Mouse (Mus musculus) liver, embryonic 11.5 days (tissue): ENCODE data around the gene Rpl7a. TPM values are rescaled to one million over a fixed set of nuclear protein-coding genes. Genes with fewer than 3 reads are reported as not detected.

Experiments used
- ATAC-seq: fragments of 200-750 bp; cut with Nextera tagmentation; replicated peaks from 2 replicates; pipeline ENCODE4 v1.8.0; 2017; ENCODE audit warnings: moderate number of reproducible peaks, mild to moderate bottlenecking, moderate TSS enrichment, moderate library complexity; ENCODE audit not compliant: low FRiP score
- DNase-seq: peaks from one replicate; pipeline ENCODE4 v3.0.0-alpha.2; 2017; ENCODE audit warnings: low spot score
- H3K27ac ChIP-seq: fragments of 300-500 bp; sonication (generic); 2 replicates; pipeline ENCODE4 v1.5.1; 2014; ENCODE audit warnings: mild to moderate bottlenecking, low read depth, low read length, control low read depth
- H3K27me3 ChIP-seq: fragments of 300-500 bp; sonication (generic); replicated peaks from 2 replicates; pipeline ENCODE4 v1.6.1; 2014; ENCODE audit warnings: low read length, mixed read lengths; ENCODE audit not compliant: control insufficient read depth, insufficient read depth
- H3K36me3 ChIP-seq: fragments of 300-500 bp; sonication (generic); 2 replicates; pipeline ENCODE4 v1.6.1; 2014; ENCODE audit warnings: mild to moderate bottlenecking, low read length, moderate library complexity, mixed read lengths; ENCODE audit not compliant: control insufficient read depth, insufficient read depth
- H3K4me1 ChIP-seq: fragments of 300-500 bp; sonication (generic); replicated peaks from 2 replicates; pipeline ENCODE4 v1.6.1; 2014; ENCODE audit warnings: low read length, mixed read lengths; ENCODE audit not compliant: control insufficient read depth, insufficient read depth
- H3K4me2 ChIP-seq: fragments of 300-500 bp; sonication (generic); 2 replicates; pipeline ENCODE4 v1.6.1; 2014; ENCODE audit warnings: mild to moderate bottlenecking, control low read depth, moderate library complexity
- H3K4me3 ChIP-seq: fragments of 300-500 bp; sonication (generic); 2 replicates; pipeline ENCODE4 v1.5.1; 2014; ENCODE audit warnings: low read depth, low read length, control low read depth
- H3K9ac ChIP-seq: fragments of 300-500 bp; sonication (generic); 2 replicates; pipeline ENCODE4 v1.6.1; 2014; ENCODE audit warnings: low read depth, low read length, control low read depth
- H3K9me3 ChIP-seq: fragments of 300-500 bp; sonication (generic); 2 replicates; pipeline ENCODE4 v1.6.1; 2016; ENCODE audit warnings: low read length, inconsistent platforms, mixed read lengths; ENCODE audit not compliant: control insufficient read depth
- WGBS: fragments of 180-500 bp; shearing (Covaris S2); extraction: QIAGEN DNeasy Blood & Tissue Kit; methylation state at CpG from one replicate; pipeline ENCODE4 v1.1.7; 2014; 5-methylcytosine and 5-hydroxymethylcytosine counted together
- polyA plus RNA-seq: library from polyadenylated mRNA; unstranded; fragments of >200 nt; fragmentation: Nextera tagmentation; extraction: Ambion mirVana; gene quantifications from 2 replicates; pipeline ENCODE4 v1.2.1, GENCODE M21; 2014

Rpl7a gene
- polyA plus RNA-seq, 1 experiment from 2014 or later: 991 TPM

DNA sequence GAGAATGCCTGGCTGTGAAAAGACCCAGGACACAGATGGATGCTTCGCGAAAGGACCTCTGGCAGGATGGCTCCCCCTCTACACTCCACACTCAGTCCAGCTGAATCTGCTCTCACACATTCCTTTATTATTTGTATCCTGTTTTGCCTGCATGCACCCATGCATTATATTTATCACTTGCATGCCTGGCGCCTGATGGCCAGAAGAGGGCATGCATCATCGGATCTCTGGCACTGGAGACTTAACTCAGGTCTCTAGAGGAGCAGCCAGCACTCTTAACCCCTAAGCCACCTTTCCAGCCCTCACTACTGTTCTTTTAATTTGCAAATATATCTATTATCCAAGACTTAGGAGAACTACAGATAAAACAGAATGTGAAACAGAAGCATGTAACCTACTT, 50.2 kb downstream of the Rpl7a start:
- WGBS: 73% methylated on average over 4 of the region's 4 CpGs
- no peak overlapping the region for H3K4me3 ChIP-seq
- no peak overlapping the region for H3K4me2 ChIP-seq
- H3K9me3 ChIP-seq: no peaks in the 10 kb centered on the region
- DNase-seq: no peak
- no peak overlapping the region for H3K9ac ChIP-seq
- H3K27me3 ChIP-seq: no peaks in the 10 kb centered on the region
- H3K36me3 ChIP-seq: peaks cover 46% of the 10 kb centered on the region
- no peak overlapping the region for H3K27ac ChIP-seq
- ATAC-seq: no peak
- H3K4me1 ChIP-seq: peaks cover 8% of the 10 kb centered on the region

Other genes with a start within 250 kb of the Rpl7a start
- gene Lcn4, start 239.5 kb upstream of the Rpl7a start, polyA plus RNA-seq: not detected in 2 replicates
- not detected in 2 replicates for gene Abo, start 45.8 kb upstream of the Rpl7a start, polyA plus RNA-seq
- 15.8 and 16.8 TPM in 2 replicates for gene Surf6, start 7.9 kb upstream of the Rpl7a start, polyA plus RNA-seq
- gene Med22, start 87 bp upstream of the Rpl7a start, polyA plus RNA-seq: 34.8 and 39.1 TPM in 2 replicates
- 61.5 and 64.7 TPM in 2 replicates for gene Surf2, start 5.6 kb downstream of the Rpl7a start, polyA plus RNA-seq
- 56.5 and 58.3 TPM in 2 replicates for gene Surf1, start 5.8 kb downstream of the Rpl7a start, polyA plus RNA-seq
- 183 and 193 TPM in 2 replicates for gene Surf4, start 23.2 kb downstream of the Rpl7a start, polyA plus RNA-seq
- gene Stkld1, start 23.3 kb downstream of the Rpl7a start, polyA plus RNA-seq: 0.10 and 0.16 TPM in 2 replicates
- gene Rexo4, start 53.6 kb downstream of the Rpl7a start, polyA plus RNA-seq: 58.8 TPM in 2 replicates
- 0.43 and 0.63 TPM in 2 replicates for gene Adamts13, start 62.7 kb downstream of the Rpl7a start, polyA plus RNA-seq
- gene Cacfd1, start 99.2 kb downstream of the Rpl7a start, polyA plus RNA-seq: 32.6 and 32.9 TPM in 2 replicates
- 0.51 and 0.64 TPM in 2 replicates for gene Slc2a6, start 117.2 kb downstream of the Rpl7a start, polyA plus RNA-seq
- 0.12 and 0.13 TPM in 2 replicates for gene Mymk, start 161.4 kb downstream of the Rpl7a start, polyA plus RNA-seq
- gene Adamtsl2, start 168.6 kb downstream of the Rpl7a start, polyA plus RNA-seq: 1.8 and 3.5 TPM in 2 replicates
- gene Fam163b, start 231.7 kb downstream of the Rpl7a start, polyA plus RNA-seq: 0.14 and 0.29 TPM in 2 replicates